Mouse (Mus musculus) adrenal gland, postnatal 14 days (tissue): ENCODE data around the gene Snx32. TPM values are rescaled to one million over a fixed set of nuclear protein-coding genes. Genes with fewer than 3 reads are reported as not detected.
A peak's percentile ranks its signal among the peaks of the same experiment; 100 is the strongest.

Experiments
- DNase-seq: peaks from one replicate; pipeline ENCODE4 v3.0.0; 2021; ENCODE audit warnings: mixed read lengths
- total RNA-seq: library from RNA; stranded (reverse); gene quantifications from 2 replicates; pipeline ENCODE4 v1.2.3, GENCODE M21; 2021

Snx32 gene
- total RNA-seq, 1 experiment from 2014 or later, result 10.4 TPM

GRCm38 (mm10) chr19:5512091-5513004 lies 2.0 kb upstream of the Snx32 start:
- no peak for DNase-seq

- DNase-seq, result no peak
These were observed 815 bp upstream of the Snx32 start for GRCm38 (mm10) chr19:5511074-5511632.

- no peak for DNase-seq
These were observed 6.7 kb downstream of the Snx32 start, which contains the start of gene 1700020D05Rik for GRCm38 (mm10) chr19:5503687-5504086. 1700020D05Rik (minus strand) TSS chr19:5503787.

DNA sequence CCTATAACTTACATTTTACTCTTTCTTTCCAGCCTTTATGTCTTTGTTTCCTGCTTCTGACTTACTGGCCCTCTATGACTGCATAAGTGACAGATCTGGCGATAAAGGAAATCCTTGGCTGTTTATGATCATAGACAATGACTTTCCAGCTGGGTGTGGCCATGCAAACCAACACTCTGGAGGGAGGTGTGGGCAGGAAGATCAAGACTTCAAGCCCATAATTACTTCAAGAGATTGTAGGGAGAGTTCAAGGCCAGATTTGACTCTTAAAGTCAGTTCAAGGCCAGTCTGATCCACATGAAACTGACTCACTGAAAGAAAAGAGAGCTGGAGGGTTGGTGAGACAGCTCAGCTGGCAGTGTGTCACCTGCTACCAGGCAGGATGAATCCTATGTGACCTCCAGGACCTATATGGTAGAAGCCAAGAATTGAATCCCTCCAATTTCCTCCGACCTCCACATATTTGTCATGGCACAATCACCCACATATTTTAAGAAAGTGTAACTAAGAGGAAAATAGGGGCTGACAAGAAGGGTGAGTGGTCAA lies 9.9 kb downstream of the Snx32 start:
- DNase-seq, result peak; percentile 47

DNA sequence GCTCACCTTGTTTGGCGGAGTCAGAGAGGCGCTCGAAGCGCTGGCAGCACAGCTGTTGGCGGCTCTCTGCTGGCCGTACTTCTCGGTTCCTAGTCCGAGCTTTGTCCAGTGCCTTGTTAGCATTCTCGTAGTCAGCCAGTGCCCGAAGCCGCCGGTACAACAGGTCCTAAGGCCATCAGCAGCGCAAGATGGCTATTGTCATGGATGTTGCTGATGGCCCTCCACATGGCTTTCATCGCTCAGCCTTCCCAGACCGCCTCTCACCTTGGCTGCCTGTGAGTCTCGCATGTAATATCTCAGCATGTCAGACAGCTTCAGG lies 14.3 kb downstream of the Snx32 start:
- no peak for DNase-seq

- peak; percentile 3 for DNase-seq
These were observed 14.8 kb downstream of the Snx32 start for GRCm38 (mm10) chr19:5495353-5496051.

GRCm38 (mm10) chr19:5494314-5494713 lies 16.0 kb downstream of the Snx32 start:
- DNase-seq, result peak; percentile 2

GRCm38 (mm10) chr19:5493301-5493721 lies 17.0 kb downstream of the Snx32 start:
- peak; percentile 54 for DNase-seq

- DNase-seq, result peak; percentile 2
These were observed 17.7 kb downstream of the Snx32 start for GRCm38 (mm10) chr19:5492641-5493040.

- peak; percentile 91 for DNase-seq
These were observed 19.2 kb downstream of the Snx32 start for GRCm38 (mm10) chr19:5490898-5491708.

DNA sequence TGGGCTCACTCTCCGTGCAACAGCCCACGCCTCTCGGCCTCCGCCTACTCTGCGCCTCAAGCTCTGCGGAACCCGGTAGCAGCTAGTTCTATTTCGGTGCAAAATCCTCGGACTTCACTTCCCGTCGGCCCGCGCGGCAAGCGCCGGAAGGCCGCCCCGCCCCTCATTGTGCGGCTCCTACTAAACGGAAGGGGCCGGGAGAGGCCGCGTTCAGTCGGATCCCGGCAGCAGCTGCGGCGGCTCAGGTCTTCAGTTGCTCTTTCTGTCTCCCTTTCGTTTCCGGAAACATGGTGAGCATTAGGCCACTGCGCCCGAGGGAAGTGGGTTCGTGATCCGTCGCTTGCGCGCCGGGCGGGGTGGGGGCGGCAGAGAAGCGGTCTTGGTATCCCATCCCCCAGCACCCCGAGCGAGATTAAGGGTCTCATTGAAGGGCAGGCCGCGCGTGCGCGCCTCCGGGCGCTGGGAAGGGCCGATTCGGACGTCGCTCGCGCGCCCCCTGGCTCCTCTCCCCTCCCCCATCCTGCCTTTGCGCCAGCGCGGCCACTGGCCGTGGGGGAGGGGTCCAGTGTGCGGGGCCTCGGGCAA lies 19.9 kb downstream of the Snx32 start, which contains the start of gene Cfl1:
Cfl1 (plus strand) TSS at position 143 of the 585 bp plus-strand sequence.
- peak; percentile 97 for DNase-seq

GRCm38 (mm10) chr19:5489721-5490120 lies 20.6 kb downstream of the Snx32 start:
- peak; percentile 2 for DNase-seq

GRCm38 (mm10) chr19:5488878-5489571 lies 21.3 kb downstream of the Snx32 start:
- DNase-seq, result peak; percentile 97

- DNase-seq, result peak; percentile 98
These were observed 22.4 kb downstream of the Snx32 start, which contains the start of gene Mus81 for GRCm38 (mm10) chr19:5487768-5488550. Mus81 (minus strand) TSS chr19:5488402.

DNA sequence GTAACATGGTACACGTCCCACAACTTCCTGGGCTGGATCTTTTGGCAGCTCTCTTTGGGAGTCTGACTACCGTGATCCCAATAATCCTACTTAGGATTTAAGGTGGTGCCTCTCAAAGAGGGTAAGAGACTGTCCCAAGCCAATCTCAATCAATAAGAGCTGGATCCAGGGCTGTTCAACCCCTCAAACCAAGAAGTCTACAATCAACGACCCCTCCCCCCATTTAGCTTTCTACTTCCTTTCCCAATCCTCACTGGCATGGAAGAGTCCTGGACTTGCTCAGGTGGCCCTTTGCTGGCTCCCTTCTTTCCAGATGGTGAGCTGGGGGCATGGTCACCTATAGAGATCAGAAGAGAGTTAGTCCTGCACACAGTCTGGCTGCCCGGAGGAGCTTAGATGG lies 23.6 kb downstream of the Snx32 start:
- no peak for DNase-seq

- no peak for DNase-seq
These were observed 24.1 kb downstream of the Snx32 start for GRCm38 (mm10) chr19:5486286-5486685.

GRCm38 (mm10) chr19:5485821-5486220 lies 24.5 kb downstream of the Snx32 start:
- no peak for DNase-seq

- no peak for DNase-seq
These were observed 25.0 kb downstream of the Snx32 start for GRCm38 (mm10) chr19:5485371-5485770.

DNA sequence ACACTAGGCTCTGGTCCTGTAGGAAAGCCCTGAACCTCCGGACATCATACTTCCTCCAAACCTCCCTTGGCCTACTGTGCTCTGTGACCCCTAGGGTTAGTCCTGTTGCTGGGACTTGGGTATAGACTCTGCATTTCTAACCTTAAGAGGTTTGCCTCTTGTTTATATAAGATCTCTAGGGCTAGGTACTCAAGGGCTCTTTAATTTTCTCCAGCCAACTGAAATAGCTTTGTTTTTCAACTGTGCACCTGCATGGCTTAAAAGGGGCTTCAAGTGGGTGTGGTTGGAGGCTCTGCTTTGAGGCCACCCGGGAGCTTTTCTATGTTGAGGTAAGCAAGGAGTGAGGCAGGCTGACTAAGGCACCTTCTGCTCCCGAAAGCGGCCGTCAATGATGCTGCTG lies 25.8 kb downstream of the Snx32 start:
- DNase-seq, result no peak
